ENCODE assay signal across 25 mouse cellular contexts in the genomic region with DNA sequence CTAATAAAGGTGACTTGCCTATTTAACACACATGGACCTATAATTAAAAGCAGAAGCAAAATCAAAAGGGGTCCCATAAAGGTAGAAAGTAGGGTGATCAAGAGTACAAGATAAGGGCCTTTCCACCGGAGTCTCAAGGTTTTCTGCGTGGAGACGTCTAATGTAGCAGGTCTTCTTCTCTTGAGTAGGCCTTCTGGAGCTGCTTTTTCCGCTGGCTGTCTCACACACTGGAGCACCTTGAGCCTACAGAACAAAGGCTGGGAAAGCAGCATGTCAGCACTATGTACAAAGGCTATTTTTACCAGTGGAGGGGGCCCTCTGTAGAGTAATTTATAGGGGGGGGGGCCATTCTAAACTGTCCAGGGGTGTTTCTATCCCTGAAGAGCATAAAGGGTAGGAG. TPM values are rescaled to one million over a fixed set of nuclear protein-coding genes. Genes with fewer than 3 reads are reported as not detected.
"Had no signal": no experiment of that assay in that cellular context is flagged by ENCODE, and none has a peak within 500 bp of the region (broad histone marks: within the 10 kb centered on the region; RNA-seq: fewer than 3 reads in every experiment).

No protein-coding gene starts in this region.

RNA-seq across cellular contexts. Expression of a gene that starts 11.2 kb away (rescaled TPM):
- polyA plus RNA-seq: heart, embryonic 12.5 days; heart, embryonic 13.5 days; heart, embryonic 14.5 days; heart, embryonic 15.5 days; heart, embryonic 16.5 days; heart, postnatal 0 days; hindbrain, embryonic 10.5 days; hindbrain, embryonic 11.5 days; hindbrain, embryonic 12.5 days; hindbrain, embryonic 13.5 days; hindbrain, embryonic 14.5 days; hindbrain, embryonic 15.5 days; hindbrain, embryonic 16.5 days; hindbrain, postnatal 0 days; inflammation-experienced regulatory T-cells, adult 6 months; intestine, embryonic 14.5 days; intestine, embryonic 15.5 days; intestine, embryonic 16.5 days; intestine, postnatal 0 days; kidney, adult 2 months; kidney, embryonic 14.5 days; kidney, embryonic 15.5 days; kidney, embryonic 16.5 days; kidney, postnatal 0 days; large intestine, adult 2 months had no signal

RNA-seq across cellular contexts. Expression of a gene that starts 21.4 kb away (rescaled TPM):
- polyA plus RNA-seq: heart, embryonic 12.5 days; heart, embryonic 13.5 days; heart, embryonic 14.5 days; heart, embryonic 15.5 days; heart, embryonic 16.5 days; heart, postnatal 0 days; hindbrain, embryonic 10.5 days; hindbrain, embryonic 11.5 days; hindbrain, embryonic 12.5 days; hindbrain, embryonic 13.5 days; hindbrain, embryonic 14.5 days; hindbrain, embryonic 15.5 days; hindbrain, embryonic 16.5 days; hindbrain, postnatal 0 days; inflammation-experienced regulatory T-cells, adult 6 months; intestine, embryonic 14.5 days; intestine, postnatal 0 days; kidney, adult 2 months; kidney, embryonic 14.5 days; kidney, embryonic 15.5 days; kidney, postnatal 0 days; large intestine, adult 2 months had no signal

RNA-seq across cellular contexts. Expression of a gene that starts 28.8 kb away (rescaled TPM):
- polyA plus RNA-seq: heart, embryonic 12.5 days; heart, embryonic 13.5 days; heart, embryonic 14.5 days; heart, embryonic 15.5 days; heart, embryonic 16.5 days; heart, postnatal 0 days; hindbrain, embryonic 10.5 days; hindbrain, embryonic 11.5 days; hindbrain, embryonic 12.5 days; hindbrain, embryonic 13.5 days; hindbrain, embryonic 14.5 days; hindbrain, embryonic 15.5 days; hindbrain, embryonic 16.5 days; hindbrain, postnatal 0 days; inflammation-experienced regulatory T-cells, adult 6 months; intestine, embryonic 14.5 days; intestine, embryonic 15.5 days; intestine, embryonic 16.5 days; intestine, postnatal 0 days; kidney, adult 2 months; kidney, embryonic 14.5 days; kidney, embryonic 15.5 days; kidney, embryonic 16.5 days; kidney, postnatal 0 days; large intestine, adult 2 months had no signal
